In genomic region chr5:100430076-100430390, GRCm38 (mm10) we compare ENCODE assay signal across 8 mouse cellular contexts. TPM values are rescaled to one million over a fixed set of nuclear protein-coding genes. Genes with fewer than 3 reads are reported as not detected.
DNase-seq lines count a peak whose midpoint lies in the region; ATAC-seq and TF ChIP-seq lines count a peak whose summit lies in the region.

No protein-coding gene starts in this region.

- 4% methylated on average over 11 of the region's 11 CpGs for WGBS in lung, postnatal 0 days
- 4% methylated on average over 11 of the region's 11 CpGs for WGBS in limb, embryonic 12.5 days
- WGBS in olfactory bulb, adult 2 months = 2% methylated on average over 11 of the region's 11 CpGs

- peak overlapping the region; percentile 88 for H3K9ac ChIP-seq in lung, postnatal 0 days (replicated peaks; ENCODE audit: low read depth)
- H3K9ac ChIP-seq in limb, embryonic 12.5 days (replicated peaks) = peak overlapping the region; percentile 82

- no peak for ATAC-seq in lung, postnatal 0 days
- ATAC-seq in limb, embryonic 12.5 days (ENCODE audit: insufficient number of reproducible peaks, insufficient read depth, low FRiP score, low TSS enrichment, low read depth) = no peak

- peak overlapping the region; percentile 78 for H3K4me2 ChIP-seq in lung, postnatal 0 days (replicated peaks; ENCODE audit: low read depth, low read length)
- H3K4me2 ChIP-seq in limb, embryonic 12.5 days = peak overlapping the region; percentile 94

- H3K4me1 ChIP-seq in lung, postnatal 0 days (ENCODE audit: insufficient read depth, low read depth, low read length) = peaks cover 21% of the 10 kb centered on the region
- H3K4me1 ChIP-seq in embryonic fibroblast, embryonic 13.5 days (ENCODE audit: control insufficient read depth, insufficient read depth, low read length) = no peaks in the 10 kb centered on the region
- H3K4me1 ChIP-seq in limb, embryonic 12.5 days (replicated peaks) = peaks cover 39% of the 10 kb centered on the region
- peaks cover 5% of the 10 kb centered on the region for H3K4me1 ChIP-seq in olfactory bulb, adult 2 months (ENCODE audit: control insufficient read depth, insufficient read depth, low read length)

- H3K27me3 ChIP-seq in lung, postnatal 0 days (replicated peaks; ENCODE audit: insufficient read depth, low read length) = no peaks in the 10 kb centered on the region
- no peaks in the 10 kb centered on the region for H3K27me3 ChIP-seq in limb, embryonic 12.5 days

- H3K27ac ChIP-seq in lung, postnatal 0 days (ENCODE audit: low read length) = peak overlapping the region; percentile 88
- peak overlapping the region; percentile 85 for H3K27ac ChIP-seq in embryonic fibroblast, embryonic 13.5 days (ENCODE audit: insufficient read depth, low read length)
- peak overlapping the region; percentile 88 for H3K27ac ChIP-seq in limb, embryonic 12.5 days
- H3K27ac ChIP-seq in olfactory bulb, adult 2 months (ENCODE audit: insufficient read depth, low read depth, low read length) = peak overlapping the region; percentile 69

- no peak; the same call in 1 of the 2 replicates for TF ChIP-seq POLR2A in embryonic fibroblast, embryonic 13.5 days (IDR thresholded peaks at IDR 0.05; ENCODE audit: low read depth, low read length)
- TF ChIP-seq POLR2A in olfactory bulb, adult 2 months (IDR thresholded peaks at IDR 0.05; ENCODE audit: insufficient read depth, low read depth, low read length) = no peak

- TF ChIP-seq CTCF in lung, postnatal 0 days (IDR thresholded peaks at IDR 0.05) = no peak
- TF ChIP-seq CTCF in embryonic fibroblast, embryonic 13.5 days (IDR thresholded peaks at IDR 0.05; ENCODE audit: borderline replicate concordance, insufficient read depth, low read length) = no peak
- TF ChIP-seq CTCF in olfactory bulb, adult 2 months (IDR thresholded peaks at IDR 0.05; ENCODE audit: insufficient read depth, low read depth, low read length) = no peak

- no peak for DNase-seq in lung, postnatal 0 days (ENCODE audit: low spot score)
- DNase-seq in lung, postnatal 10 days = no peak
- DNase-seq in T-cell, adult 2 months (ENCODE audit: low spot score) = no peak
- no peak for DNase-seq in cerebellum, adult 9-10 months
- no peak for DNase-seq in layer of hippocampus, postnatal 36 days

- H3K36me3 ChIP-seq in lung, postnatal 0 days (ENCODE audit: insufficient read depth, low read length) = no peaks in the 10 kb centered on the region; the same call in 1 of the 2 replicates
- peaks cover 32% of the 10 kb centered on the region for H3K36me3 ChIP-seq in limb, embryonic 12.5 days

- no peak for TF ChIP-seq EP300 in lung, postnatal 0 days (IDR thresholded peaks at IDR 0.05)

- no peaks in the 10 kb centered on the region for H3K9me3 ChIP-seq in lung, postnatal 0 days (ENCODE audit: low read length)
- H3K9me3 ChIP-seq in limb, embryonic 12.5 days = no peaks in the 10 kb centered on the region

- H3K4me3 ChIP-seq in lung, postnatal 0 days (ENCODE audit: low read depth, low read length) = peak overlapping the region; percentile 72
- peak overlapping the region; percentile 66 for H3K4me3 ChIP-seq in embryonic fibroblast, embryonic 13.5 days (ENCODE audit: insufficient read depth, low read length)
- H3K4me3 ChIP-seq in limb, embryonic 12.5 days (replicated peaks) = peak overlapping the region; percentile 77
- H3K4me3 ChIP-seq in olfactory bulb, adult 2 months (ENCODE audit: insufficient read depth, low read depth, low read length) = peak overlapping the region; percentile 81

RNA-seq across cellular contexts. Expression of gene Sec31a, which starts 14.0 kb away (rescaled TPM):
- 94.8 and 96.3 TPM in 2 replicates for polyA plus RNA-seq in lung, postnatal 0 days (2015; fragmentation: Nextera tagmentation; extraction: Ambion mirVana)
- 314 and 338 TPM in 2 replicates for polyA plus RNA-seq in embryonic fibroblast, embryonic 13.5 days (2011; ENCODE audit: insufficient read length, low read depth, missing spikeins)
- polyA plus RNA-seq in limb, embryonic 12.5 days (2016; fragmentation: Nextera tagmentation; extraction: Ambion mirVana) = 136 and 141 TPM in 2 replicates
- not detected in 2 replicates for polyA plus RNA-seq in olfactory bulb, adult 2 months (2012; ENCODE audit: insufficient read depth, insufficient read length, low replicate concordance, missing spikeins)
- 100 to 1,000 TPM in 1 of 2 experiments, 10 to 100 TPM in 1; 95.7 to 112 TPM for total RNA-seq in layer of hippocampus, postnatal 36 days (2021)
